Mouse (Mus musculus): ENCODE measurements around the gene Sp3. TPM values are rescaled to one million over a fixed set of nuclear protein-coding genes. Genes with fewer than 3 reads are reported as not detected.

Sp3 gene
- polyA plus RNA-seq, 1 experiment from 2014 or later = 58.5 TPM

DNA sequence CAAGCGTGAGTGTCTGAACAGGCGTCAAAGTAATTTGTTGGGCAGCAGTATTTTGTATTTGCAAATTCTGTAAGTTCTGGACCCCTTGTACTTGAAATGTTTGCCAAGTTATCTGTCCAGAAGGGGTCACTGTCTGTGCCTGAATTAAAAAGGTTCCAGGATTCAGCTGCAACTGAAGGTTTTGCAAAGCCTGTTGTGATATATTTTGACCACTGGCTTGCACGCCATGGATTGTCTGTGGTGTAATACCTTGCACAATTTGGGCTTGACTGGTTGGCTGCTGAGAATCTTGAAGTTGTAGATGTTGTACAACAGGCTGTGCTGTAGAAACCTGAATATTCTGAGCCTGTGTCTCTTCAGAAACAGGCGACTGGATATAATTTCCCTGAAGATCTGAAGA, 9.9 kb downstream of the Sp3 start:
- ATAC-seq (ENCODE audit: low FRiP score, low read depth) = no peak
- Histone ChIP-seq H3K27ac (no peak overlapping the region), H3K4me1 (no peaks in the 10 kb centered on the region), H3K9ac (no peak overlapping the region), H3K4me3 (no peak overlapping the region), H3K9me3 (no peaks in the 10 kb centered on the region), H3K27me3 (replicated peaks) (no peaks in the 10 kb centered on the region), H3K36me3 (peaks cover 22% of the 10 kb centered on the region), H3K4me2 (replicated peaks) (no peak overlapping the region)
- WGBS = 96% methylated on average over 4 of the region's 4 CpGs

DNA sequence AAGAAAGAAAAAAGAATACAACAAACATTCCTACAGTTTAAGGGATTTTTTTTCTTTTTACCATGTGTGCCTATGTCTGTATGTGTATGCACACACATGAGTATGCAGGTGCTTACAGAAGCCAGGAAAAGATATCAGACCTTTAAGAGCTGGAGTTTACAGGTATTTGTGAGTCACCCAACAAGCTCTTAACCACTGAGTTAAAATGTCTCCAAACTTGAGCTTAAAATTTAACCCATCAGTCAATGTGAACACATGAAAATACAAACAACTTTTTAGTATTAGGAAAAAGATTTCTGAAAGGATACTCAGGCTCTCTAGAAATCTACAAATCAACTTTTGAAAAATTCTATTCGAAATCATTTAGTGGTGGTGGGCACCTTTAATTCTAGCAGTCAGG, 11.7 kb downstream of the Sp3 start:
- Histone ChIP-seq H3K9me3 (no peaks in the 10 kb centered on the region), H3K9ac (no peak overlapping the region), H3K27me3 (replicated peaks) (no peaks in the 10 kb centered on the region), H3K4me3 (no peak overlapping the region), H3K4me2 (replicated peaks) (no peak overlapping the region), H3K36me3 (peaks cover 22% of the 10 kb centered on the region), H3K27ac (no peak overlapping the region), H3K4me1 (no peaks in the 10 kb centered on the region)
- no peak for ATAC-seq (ENCODE audit: low FRiP score, low read depth)
- 94% methylated on average over 1 of the region's 1 CpGs for WGBS

DNA sequence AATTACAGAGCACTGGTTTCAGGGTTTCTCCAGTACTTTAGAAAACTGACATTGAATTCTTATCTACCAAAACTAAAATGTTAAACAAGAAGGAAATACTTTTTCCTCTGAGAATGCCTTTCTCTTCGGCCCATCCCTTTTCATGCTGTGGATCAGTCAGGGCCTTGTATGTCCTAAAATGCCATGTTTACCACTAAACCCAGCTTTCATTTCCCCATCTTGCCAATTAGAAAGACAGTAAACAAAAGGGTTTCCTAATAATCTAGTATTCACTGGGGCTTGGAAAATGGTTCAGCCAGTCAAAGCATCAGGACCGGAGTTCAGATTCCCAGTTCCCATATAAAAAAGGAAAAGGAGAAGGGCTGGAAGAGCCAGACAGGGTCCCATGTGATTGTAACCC, 14.8 kb downstream of the Sp3 start:
- no peaks in the 10 kb centered on the region for H3K27me3 ChIP-seq (replicated peaks)
- no peak overlapping the region for H3K27ac ChIP-seq
- H3K9ac ChIP-seq = no peak overlapping the region
- no peak overlapping the region for H3K4me3 ChIP-seq
- peaks cover 29% of the 10 kb centered on the region for H3K36me3 ChIP-seq
- H3K9me3 ChIP-seq = no peaks in the 10 kb centered on the region
- no peaks in the 10 kb centered on the region for H3K4me1 ChIP-seq
- no peak for ATAC-seq (ENCODE audit: low FRiP score, low read depth)
- H3K4me2 ChIP-seq (replicated peaks) = no peak overlapping the region
- 93% methylated on average over 2 of the region's 2 CpGs for WGBS

DNA sequence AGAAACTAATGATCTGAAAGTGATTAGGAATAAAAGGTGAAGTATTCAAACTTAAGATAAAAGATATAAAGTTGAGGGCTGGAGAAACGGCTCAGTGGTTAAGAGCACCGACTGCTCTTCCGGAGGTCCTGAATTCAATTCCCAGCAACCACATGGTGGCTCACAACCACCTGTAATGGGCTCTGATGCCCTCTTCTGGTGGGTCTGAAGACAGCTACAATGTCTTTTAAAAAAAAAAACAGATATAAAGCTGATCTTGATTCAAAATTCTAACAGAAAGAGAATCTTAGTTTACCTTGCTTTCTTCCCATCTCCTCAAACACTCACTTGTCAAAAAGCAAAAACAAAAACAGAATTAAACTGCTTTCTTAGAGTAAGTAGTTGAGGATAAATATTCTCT, 23.8 kb downstream of the Sp3 start:
- Histone ChIP-seq H3K9me3 (no peaks in the 10 kb centered on the region), H3K27me3 (replicated peaks) (no peaks in the 10 kb centered on the region), H3K4me3 (no peak overlapping the region), H3K9ac (no peak overlapping the region), H3K36me3 (peaks cover 24% of the 10 kb centered on the region), H3K27ac (no peak overlapping the region), H3K4me2 (replicated peaks) (no peak overlapping the region), H3K4me1 (no peaks in the 10 kb centered on the region)
- WGBS = 100% methylated on average over 3 of the region's 3 CpGs
- ATAC-seq (ENCODE audit: low FRiP score, low read depth) = no peak

DNA sequence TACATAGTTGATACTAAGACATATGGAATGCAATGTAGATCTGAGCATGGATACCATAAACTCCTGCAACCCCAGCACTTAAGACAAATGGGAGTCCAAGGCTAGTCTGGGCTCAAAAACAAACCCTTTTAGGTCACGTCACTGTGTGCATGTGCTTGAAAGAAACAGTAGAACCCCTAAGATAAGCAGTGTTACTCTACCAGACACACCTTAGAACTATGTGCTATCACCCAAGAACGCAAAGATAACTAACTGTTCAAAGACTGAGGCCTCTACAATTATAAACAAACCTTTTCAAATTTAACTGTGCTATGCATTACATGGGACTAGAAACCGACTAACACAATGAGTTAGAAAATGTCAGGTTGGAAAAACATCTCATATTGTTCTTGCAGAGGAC, 27.3 kb downstream of the Sp3 start:
- H3K4me1 ChIP-seq = no peaks in the 10 kb centered on the region
- no peaks in the 10 kb centered on the region for H3K27me3 ChIP-seq (replicated peaks)
- H3K4me2 ChIP-seq (replicated peaks) = no peak overlapping the region
- 95% methylated on average over 3 of the region's 3 CpGs for WGBS
- H3K9ac ChIP-seq = no peak overlapping the region
- ATAC-seq (ENCODE audit: low FRiP score, low read depth) = no peak
- H3K27ac ChIP-seq = no peak overlapping the region
- H3K9me3 ChIP-seq = no peaks in the 10 kb centered on the region
- H3K4me3 ChIP-seq = no peak overlapping the region
- peaks cover 17% of the 10 kb centered on the region for H3K36me3 ChIP-seq

DNA sequence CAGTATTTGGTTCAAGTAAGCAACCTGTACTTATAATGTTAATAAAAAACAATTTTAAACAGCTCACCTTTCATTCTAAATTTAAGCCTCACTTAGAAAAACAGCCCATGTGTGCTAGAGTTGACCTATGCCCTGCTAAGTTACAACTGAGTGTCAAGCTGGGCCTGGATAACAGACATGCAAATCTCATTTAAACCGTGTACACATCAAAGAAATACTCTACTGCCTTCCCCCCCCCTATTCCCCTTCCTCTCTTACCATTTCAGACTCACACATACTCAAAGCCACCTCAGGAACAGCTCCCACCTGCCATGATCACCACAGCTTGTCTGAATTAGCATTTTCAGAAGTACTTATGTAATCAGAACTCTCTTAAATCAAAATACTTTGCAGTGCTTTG, 44.3 kb downstream of the Sp3 start:
- no peaks in the 10 kb centered on the region for H3K9me3 ChIP-seq
- no peaks in the 10 kb centered on the region for H3K27me3 ChIP-seq (replicated peaks)
- no peak overlapping the region for H3K4me3 ChIP-seq
- WGBS = 27% methylated on average over 1 of the region's 1 CpGs
- ATAC-seq (ENCODE audit: low FRiP score, low read depth) = no peak
- no peak overlapping the region for H3K9ac ChIP-seq
- H3K36me3 ChIP-seq = peaks cover 23% of the 10 kb centered on the region
- H3K27ac ChIP-seq = no peak overlapping the region
- H3K4me1 ChIP-seq = no peaks in the 10 kb centered on the region
- H3K4me2 ChIP-seq (replicated peaks) = no peak overlapping the region

DNA sequence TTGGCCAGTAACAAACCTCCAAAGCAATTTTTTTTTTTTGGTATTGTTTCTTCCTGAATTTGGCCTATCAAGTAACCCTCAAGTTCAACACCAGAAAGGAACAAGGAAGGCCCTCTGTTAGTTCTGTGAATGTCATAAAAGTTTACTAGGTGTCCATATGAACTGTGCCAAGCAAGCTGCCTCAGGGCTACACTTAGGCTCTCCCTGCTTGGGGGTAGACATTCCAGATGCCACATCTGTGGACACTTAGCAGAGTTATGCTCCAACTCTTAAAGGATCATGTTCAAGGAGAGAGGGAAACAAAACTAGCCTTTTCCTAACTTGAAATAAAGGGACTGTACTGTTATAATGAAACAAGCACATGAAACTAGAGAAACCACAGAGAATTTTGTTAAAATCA, 48.1 kb downstream of the Sp3 start:
- no peaks in the 10 kb centered on the region for H3K9me3 ChIP-seq
- H3K4me3 ChIP-seq = no peak overlapping the region
- H3K27me3 ChIP-seq (replicated peaks) = no peaks in the 10 kb centered on the region
- H3K4me1 ChIP-seq = no peaks in the 10 kb centered on the region
- peaks cover 7% of the 10 kb centered on the region for H3K36me3 ChIP-seq
- no peak overlapping the region for H3K4me2 ChIP-seq (replicated peaks)
- no peak for ATAC-seq (ENCODE audit: low FRiP score, low read depth)
- H3K9ac ChIP-seq = no peak overlapping the region
- H3K27ac ChIP-seq = no peak overlapping the region

DNA sequence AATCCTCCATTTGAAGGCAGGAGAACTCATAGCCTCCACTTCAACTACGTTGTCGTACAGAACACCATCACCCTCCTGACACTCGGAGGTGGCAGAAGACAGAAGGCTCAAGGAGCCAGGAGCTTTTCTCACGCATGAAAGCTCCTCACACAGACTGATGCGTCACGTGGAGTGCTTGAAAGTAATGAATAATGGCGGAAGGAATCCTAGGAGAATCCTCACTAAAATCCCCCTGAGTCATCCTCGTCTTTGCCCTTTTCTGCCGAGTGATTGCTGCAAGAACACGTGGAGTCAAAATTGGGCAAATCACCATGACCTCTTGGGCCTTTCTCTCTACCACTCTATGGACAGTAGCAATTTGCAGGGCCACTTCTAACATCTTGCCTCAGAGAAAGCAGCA, 55.3 kb downstream of the Sp3 start:
- no peaks in the 10 kb centered on the region for H3K27me3 ChIP-seq (replicated peaks)
- ATAC-seq (ENCODE audit: low FRiP score, low read depth) = no peak
- 86% methylated on average over 10 of the region's 10 CpGs for WGBS

DNA sequence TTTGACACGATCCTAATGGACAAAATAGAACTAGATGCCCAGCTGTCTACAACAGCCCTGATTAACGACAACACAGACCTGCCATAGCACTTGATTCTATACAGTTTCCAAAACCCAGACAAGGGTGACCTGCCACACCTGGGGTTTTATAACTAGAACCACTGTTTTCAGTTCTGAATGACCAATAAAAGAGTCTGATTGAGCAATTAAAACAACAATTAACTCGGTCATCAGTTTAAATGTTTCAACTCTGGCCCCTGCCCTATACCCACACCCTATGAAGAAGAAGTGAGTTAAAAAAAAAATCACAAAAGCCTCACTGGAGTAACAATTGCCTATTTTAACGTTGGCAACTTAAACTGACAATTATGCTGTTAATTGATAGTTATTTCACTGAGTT, 64.1 kb downstream of the Sp3 start:
- ATAC-seq (ENCODE audit: low FRiP score, low read depth) = no peak
- WGBS = 25% methylated on average over 4 of the region's 4 CpGs
- Histone ChIP-seq H3K4me1 (no peaks in the 10 kb centered on the region), H3K4me2 (replicated peaks) (no peak overlapping the region), H3K27ac (no peak overlapping the region), H3K27me3 (replicated peaks) (no peaks in the 10 kb centered on the region), H3K9me3 (no peaks in the 10 kb centered on the region), H3K36me3 (no peaks in the 10 kb centered on the region), H3K9ac (no peak overlapping the region), H3K4me3 (no peak overlapping the region)

More for the DNA sequence above, 55.3 kb downstream of the Sp3 start:
- Histone ChIP-seq H3K9me3 (no peaks in the 10 kb centered on the region), H3K4me2 (replicated peaks) (no peak overlapping the region), H3K4me1 (no peaks in the 10 kb centered on the region), H3K36me3 (no peaks in the 10 kb centered on the region), H3K9ac (no peak overlapping the region), H3K27ac (no peak overlapping the region), H3K4me3 (no peak overlapping the region)

DNA sequence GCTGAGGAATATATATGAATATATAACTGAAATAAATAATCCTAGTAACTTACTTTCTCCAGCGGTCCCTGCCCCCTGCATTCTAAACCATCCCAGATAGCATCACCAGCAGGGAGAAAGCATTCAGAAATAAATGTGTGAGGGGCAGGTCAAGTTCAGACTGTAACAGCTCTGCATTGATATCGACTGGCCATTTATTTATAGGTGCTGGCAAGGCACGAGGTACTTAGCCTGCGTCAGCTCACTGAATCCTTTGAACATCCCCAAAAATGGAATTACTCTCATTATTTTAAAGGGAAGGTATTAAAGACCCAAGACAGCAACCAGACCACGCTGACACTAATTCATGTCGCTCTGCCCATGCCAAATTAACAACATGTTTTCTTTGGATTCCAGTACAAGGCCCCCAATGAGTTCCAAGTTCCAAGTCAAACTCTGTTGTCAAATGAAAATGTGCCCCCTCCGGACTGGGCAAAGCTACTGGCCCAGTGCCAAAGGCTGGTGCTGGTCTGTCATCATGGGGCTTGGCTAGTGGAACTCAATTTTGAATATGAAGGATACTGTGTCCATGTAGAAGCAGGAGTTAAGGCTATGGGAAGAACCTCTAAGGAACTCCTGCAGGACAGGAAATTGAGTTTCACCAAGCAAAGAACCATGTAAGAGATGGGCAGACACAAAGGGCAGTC, 64.9 kb downstream of the Sp3 start:
- ATAC-seq (ENCODE audit: low FRiP score, low read depth) = no peak
- Histone ChIP-seq H3K27me3 (replicated peaks) (no peaks in the 10 kb centered on the region), H3K27ac (no peak overlapping the region), H3K9me3 (no peaks in the 10 kb centered on the region), H3K36me3 (no peaks in the 10 kb centered on the region), H3K9ac (no peak overlapping the region), H3K4me2 (replicated peaks) (no peak overlapping the region), H3K4me3 (no peak overlapping the region), H3K4me1 (no peaks in the 10 kb centered on the region)
- 90% methylated on average over 7 of the region's 7 CpGs for WGBS

DNA sequence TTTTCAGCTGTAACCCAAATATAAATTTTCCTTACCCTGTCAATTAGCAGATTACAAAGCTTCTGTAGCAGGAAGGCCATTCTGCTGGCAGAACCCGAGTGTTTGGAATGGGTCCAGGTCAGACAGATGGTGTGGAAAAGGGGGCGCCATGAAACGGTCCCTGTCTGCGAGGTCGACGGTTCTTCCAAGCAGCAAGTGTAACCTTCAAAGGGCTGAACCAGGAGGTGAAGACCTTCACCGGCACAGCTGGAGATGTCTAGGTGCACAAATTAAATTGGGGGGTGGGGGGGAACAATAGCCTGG, 66.8 kb downstream of the Sp3 start:
- H3K36me3 ChIP-seq = no peaks in the 10 kb centered on the region
- H3K9me3 ChIP-seq = no peaks in the 10 kb centered on the region
- no peak overlapping the region for H3K4me3 ChIP-seq
- H3K4me1 ChIP-seq = no peaks in the 10 kb centered on the region
- H3K27me3 ChIP-seq (replicated peaks) = no peaks in the 10 kb centered on the region
- no peak for ATAC-seq (ENCODE audit: low FRiP score, low read depth)
- H3K9ac ChIP-seq = no peak overlapping the region
- H3K4me2 ChIP-seq (replicated peaks) = no peak overlapping the region
- no peak overlapping the region for H3K27ac ChIP-seq
- 60% methylated on average over 7 of the region's 7 CpGs for WGBS

DNA sequence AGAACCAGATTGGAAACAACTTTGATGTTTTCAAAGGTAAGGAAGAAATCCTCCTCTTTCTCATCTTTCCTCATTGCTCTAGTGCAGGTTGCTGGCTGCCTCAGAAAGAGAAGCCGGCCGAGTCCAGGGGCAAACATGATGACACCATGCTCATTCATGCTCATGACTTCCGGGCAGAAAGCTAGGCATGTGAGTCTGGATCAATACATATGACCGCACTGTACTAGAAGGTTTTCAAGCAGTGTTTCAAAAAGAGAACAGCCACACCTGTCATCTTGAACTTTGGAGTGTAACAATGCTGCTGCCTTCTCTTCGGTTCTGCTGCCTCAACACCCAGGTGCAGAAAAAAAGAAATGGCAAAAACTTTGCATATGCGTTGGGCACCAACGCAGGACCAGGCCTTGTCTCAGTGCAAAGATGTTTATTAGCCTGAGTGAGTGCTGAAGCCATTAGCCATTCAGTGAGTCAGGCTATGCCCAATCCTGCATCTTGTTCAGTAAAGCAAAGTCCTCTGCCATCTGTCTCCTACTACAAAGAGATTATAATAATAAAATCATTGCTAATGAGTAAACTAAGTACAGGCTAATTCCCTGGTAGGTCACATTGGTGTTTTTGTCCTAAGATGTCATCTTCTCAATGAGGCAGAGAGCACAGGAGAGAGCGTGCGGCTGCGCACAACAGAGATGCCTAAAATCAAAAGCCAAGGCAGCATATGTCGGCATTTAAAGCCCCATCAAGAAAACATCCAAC, 67.4 kb downstream of the Sp3 start:
- no peak overlapping the region for H3K9ac ChIP-seq
- H3K4me1 ChIP-seq = no peaks in the 10 kb centered on the region
- H3K9me3 ChIP-seq = no peaks in the 10 kb centered on the region
- H3K27me3 ChIP-seq (replicated peaks) = no peaks in the 10 kb centered on the region
- H3K4me3 ChIP-seq = no peak overlapping the region
- no peak overlapping the region for H3K27ac ChIP-seq
- no peak for ATAC-seq (ENCODE audit: low FRiP score, low read depth)
- H3K36me3 ChIP-seq = no peaks in the 10 kb centered on the region
- WGBS = 84% methylated on average over 11 of the region's 11 CpGs
- no peak overlapping the region for H3K4me2 ChIP-seq (replicated peaks)

DNA sequence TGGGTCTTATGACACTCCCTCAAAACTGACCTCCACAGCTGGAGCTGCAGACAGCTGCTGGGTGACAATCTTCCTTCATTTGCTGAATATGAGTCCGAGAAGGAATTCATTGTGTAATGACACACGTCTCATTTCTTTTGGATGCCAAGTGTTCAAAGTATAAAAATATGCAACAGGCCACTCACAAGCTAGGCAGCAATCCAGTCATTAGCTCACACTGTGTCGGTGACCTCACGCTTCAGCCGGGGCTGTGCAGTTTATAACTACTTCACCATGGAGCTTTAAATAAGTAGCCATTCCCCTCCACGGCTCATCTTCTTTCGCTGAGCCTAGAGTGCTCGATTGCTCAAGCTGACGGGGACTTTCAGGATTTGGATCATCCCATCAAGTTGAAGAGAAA, 68.7 kb downstream of the Sp3 start:
- ATAC-seq (ENCODE audit: low FRiP score, low read depth) = no peak
- no peaks in the 10 kb centered on the region for H3K36me3 ChIP-seq

More for the DNA sequence above, 68.7 kb downstream of the Sp3 start:
- Histone ChIP-seq H3K9ac (no peak overlapping the region), H3K27me3 (replicated peaks) (no peaks in the 10 kb centered on the region), H3K4me1 (no peaks in the 10 kb centered on the region), H3K27ac (no peak overlapping the region), H3K4me3 (no peak overlapping the region), H3K9me3 (no peaks in the 10 kb centered on the region), H3K4me2 (replicated peaks) (no peak overlapping the region)
- WGBS = 81% methylated on average over 9 of the region's 9 CpGs
